Mouse (Mus musculus): ENCODE data around the gene Idh3b.

- TF ChIP-seq CTCF (IDR thresholded peaks at IDR 0.05; ENCODE audit: control insufficient read depth, insufficient read depth, low read length) (no peak), POLR2A (IDR thresholded peaks at IDR 0.05; ENCODE audit: borderline replicate concordance, control insufficient read depth, low read depth, low read length) (no peak)
Measured at GRCm38 (mm10) chr2:130261914-130262313, 22.4 kb downstream of the Idh3b start.

Measured in bone marrow, adult 2 months (tissue).